Mouse (Mus musculus): ENCODE results near the gene Arhgef38.

Gene Arhgef38

GRCm38 (mm10) chr3:133234821-133235295, at the start of gene Arhgef38:
Gene Arhgef38, minus strand, starts transcription at chr3:133234949.
- DNase-seq (ENCODE audit: low read depth, low spot score): peak; percentile 39

GRCm38 (mm10) chr3:133271887-133272286, 37.1 kb upstream of the Arhgef38 start:
- peak; percentile 54 for DNase-seq (ENCODE audit: low read depth, low spot score)

DNA sequence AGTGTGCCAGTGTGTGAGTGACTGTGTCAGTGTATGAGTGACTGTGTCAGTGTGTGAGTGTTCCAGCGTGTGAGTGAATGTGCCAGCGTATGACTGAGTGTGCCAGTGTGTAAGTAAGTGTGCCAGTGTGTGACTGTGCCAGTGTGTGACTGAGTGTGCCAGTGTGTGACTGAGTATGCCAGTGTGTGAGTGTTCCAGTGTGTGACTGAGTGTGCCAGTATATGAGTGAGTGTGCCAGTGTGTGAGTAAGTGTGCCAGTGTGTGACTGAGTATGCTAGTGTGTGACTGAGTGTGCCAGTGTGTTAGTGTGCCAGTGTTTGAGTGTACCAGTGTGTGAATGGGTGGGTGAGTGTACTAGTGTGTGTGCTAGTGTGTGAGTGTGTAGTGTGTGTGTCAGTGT, 24.1 kb upstream of the Arhgef38 start:
- no peak for DNase-seq (ENCODE audit: low read depth, low spot score)

- DNase-seq (ENCODE audit: low read depth, low spot score): no peak
These were observed 21.1 kb upstream of the Arhgef38 start for GRCm38 (mm10) chr3:133255842-133256241.

- DNase-seq (ENCODE audit: low read depth, low spot score): no peak
These were observed 9.3 kb upstream of the Arhgef38 start for GRCm38 (mm10) chr3:133244027-133244426.

GRCm38 (mm10) chr3:133241916-133242315, 7.2 kb upstream of the Arhgef38 start:
- no peak for DNase-seq (ENCODE audit: low read depth, low spot score)

DNA sequence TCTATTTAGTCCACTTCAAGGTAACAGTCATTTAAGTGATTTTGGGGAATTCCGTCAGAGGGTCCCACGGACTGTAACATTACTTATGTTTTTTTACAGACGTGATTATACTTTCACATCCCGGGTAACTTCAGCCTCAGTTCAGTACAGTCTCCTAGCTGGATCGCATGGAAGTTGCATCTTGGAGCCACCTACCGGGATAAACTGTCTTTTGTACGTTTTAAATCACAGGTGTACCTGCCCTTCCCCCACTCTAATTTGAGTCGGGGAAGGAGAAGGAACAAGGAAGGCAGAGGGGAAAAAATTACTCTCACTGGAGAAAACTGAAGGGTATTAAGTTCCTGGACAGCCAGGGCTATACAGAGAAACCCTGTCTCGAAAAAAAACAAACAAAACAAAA, 756 bp downstream of the Arhgef38 start:
- DNase-seq (ENCODE audit: low read depth, low spot score): no peak

DNA sequence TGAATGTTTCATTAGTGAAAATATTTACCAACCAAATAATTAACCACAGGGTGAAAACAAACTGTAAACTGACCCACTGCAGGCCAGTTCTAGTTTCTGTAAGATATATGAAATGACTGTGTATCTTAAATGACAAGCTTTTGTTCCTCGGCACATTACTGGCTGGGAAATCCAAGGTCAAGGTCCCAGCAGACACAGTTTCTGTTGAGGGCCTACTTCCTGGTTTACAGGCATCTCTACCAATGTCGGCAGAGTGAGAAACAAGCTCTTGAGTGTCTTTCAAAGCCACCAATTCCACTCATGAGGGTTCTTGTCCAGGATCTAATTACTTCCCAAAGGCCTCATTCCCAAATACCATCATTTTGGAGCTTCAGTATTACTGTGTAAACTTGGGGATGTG, 4.3 kb downstream of the Arhgef38 start:
- no peak for DNase-seq (ENCODE audit: low read depth, low spot score)

DNA sequence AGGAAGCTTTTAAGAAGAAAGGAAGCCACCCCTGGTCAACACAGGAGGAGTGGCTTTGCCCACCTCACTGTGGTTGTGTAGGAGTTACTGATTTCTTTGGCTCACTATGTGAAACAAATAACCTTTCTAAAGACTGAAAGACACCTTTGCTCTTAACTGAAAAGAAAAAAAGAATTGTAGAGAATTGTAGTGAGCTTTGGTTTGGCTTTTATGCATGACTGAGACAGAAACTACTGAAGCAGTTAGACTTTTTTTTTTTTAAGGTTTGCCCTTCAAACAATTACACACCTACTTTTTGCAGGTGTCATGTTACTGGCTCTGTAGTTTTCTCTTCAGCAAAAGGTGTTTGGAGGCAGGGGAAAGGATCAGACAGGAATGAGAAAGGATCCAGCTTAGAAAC, 5.2 kb downstream of the Arhgef38 start:
- DNase-seq (ENCODE audit: low read depth, low spot score): peak; percentile 28

- DNase-seq (ENCODE audit: low read depth, low spot score): no peak
These were observed 7.3 kb downstream of the Arhgef38 start for GRCm38 (mm10) chr3:133227258-133228012.

- no peak for DNase-seq (ENCODE audit: low read depth, low spot score)
These were observed 16.2 kb downstream of the Arhgef38 start for GRCm38 (mm10) chr3:133218501-133218900.

- DNase-seq (ENCODE audit: low read depth, low spot score): no peak
These were observed 19.4 kb downstream of the Arhgef38 start for GRCm38 (mm10) chr3:133215198-133215819.

DNA sequence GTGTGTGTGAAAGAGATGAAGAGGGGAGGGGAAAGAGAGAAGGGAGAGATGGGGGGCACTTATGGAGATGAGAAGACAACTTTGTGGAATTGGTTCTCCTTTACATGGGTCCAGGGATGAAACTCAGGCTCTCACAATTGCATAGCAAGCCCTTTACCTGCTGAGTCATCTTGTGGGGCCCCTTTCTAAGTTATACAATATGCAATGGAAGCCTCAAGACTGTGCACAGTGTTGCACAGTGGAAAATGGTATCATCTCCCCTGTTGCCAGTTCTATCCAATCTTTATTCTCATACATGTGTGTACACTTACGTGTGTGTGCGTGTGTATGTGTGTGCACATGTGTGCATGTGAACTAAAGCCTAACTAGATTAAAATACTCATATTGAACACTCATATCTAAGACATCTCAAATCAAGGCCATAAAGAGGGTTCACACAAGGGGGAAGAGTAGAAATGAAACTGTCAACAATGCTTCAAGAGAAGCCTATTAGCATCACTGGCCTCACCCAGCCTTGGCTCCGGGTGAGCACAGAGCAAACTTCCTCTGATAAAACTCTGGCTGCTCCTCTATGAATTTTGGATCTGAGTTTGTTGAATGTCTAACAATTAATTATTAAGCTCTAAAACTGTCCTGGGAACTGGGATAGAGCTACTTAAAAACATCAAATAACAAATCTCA, 21.2 kb downstream of the Arhgef38 start:
- DNase-seq (ENCODE audit: low read depth, low spot score): no peak

GRCm38 (mm10) chr3:133211324-133211723, 23.4 kb downstream of the Arhgef38 start:
- no peak for DNase-seq (ENCODE audit: low read depth, low spot score)

DNA sequence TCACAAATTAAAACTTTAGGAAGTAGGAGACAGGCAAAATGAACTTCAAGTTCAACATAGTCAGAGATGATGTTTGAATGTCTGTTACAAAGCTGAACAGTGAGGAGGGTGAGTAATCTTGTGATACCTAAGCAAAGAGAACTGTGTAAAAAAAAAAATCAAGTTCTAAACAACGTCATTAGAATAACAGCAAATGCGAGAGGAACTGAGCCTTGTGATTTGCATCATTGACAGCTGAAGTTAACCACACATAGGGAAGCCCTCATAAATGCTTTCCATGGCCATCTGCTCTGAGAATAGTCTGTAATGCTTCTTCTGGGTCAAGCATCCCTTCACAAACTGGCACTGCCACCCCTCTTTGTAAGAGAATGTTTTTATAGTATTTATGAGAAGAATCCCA, 31.0 kb downstream of the Arhgef38 start:
- peak; percentile 13 for DNase-seq (ENCODE audit: low read depth, low spot score)

DNA sequence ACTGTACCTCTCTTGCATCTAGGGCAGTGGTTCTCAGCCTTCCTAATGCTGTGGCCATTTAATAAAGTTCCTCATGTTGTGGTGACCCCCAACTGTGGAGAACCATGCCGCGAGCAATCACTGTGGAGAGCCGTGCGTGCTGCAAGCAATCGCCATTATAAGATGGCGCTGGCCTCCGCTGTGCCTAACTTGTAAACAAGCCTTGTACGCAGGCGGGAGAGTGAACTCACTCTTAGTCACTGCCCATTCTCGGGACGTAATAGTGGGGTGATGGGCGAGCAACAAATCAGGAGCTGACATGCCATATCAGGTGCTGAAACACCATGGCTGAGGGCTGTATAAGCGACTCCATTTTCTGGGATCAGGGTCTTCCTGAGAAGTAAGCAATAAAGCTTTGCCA, 32.6 kb downstream of the Arhgef38 start:
- DNase-seq (ENCODE audit: low read depth, low spot score): no peak

DNA sequence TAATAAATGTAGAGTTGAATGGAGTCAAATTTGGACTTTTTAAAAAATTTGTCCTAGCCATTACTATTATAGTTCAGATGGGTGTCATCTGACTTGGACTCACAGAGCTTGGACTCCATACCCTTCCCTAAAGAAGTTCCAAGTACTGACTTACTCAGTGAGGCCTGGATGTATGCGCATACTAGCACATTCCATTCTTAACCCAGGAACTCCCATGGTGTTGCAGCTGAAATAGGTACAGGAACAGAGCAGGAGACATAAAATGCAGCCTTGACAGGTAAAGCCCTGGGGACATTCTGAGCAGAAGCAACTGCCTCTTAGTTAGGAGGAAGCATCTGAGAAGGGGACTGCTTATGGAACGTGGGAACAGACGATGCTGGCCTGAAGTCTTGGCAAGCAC, 45.8 kb downstream of the Arhgef38 start:
- DNase-seq (ENCODE audit: low read depth, low spot score): no peak

- DNase-seq (ENCODE audit: low read depth, low spot score): no peak
These were observed 47.2 kb downstream of the Arhgef38 start for GRCm38 (mm10) chr3:133187524-133187923.

GRCm38 (mm10) chr3:133176033-133176750, 58.6 kb downstream of the Arhgef38 start:
- no peak for DNase-seq (ENCODE audit: low read depth, low spot score)

DNA sequence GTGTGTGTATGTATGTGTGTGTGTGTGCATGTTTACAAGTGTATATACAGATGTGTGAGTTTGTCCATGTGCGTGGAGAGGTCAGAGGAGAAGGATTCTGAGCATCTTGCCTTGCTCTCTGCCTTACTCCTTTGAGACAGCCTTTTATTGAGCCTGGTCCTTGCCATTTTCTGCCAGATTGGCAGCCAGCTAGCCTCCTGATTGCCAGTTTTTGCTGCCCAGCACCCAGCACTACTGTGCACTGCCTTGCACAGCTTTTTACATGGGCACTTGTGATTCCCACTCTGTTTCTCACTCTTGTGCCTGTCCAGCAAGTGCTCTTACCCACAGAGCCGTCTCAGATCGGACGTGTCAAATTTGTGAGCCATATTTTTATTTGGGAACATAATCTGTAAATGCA, 62.5 kb downstream of the Arhgef38 start:
- DNase-seq (ENCODE audit: low read depth, low spot score): no peak

GRCm38 (mm10) chr3:133169737-133170136, 65.0 kb downstream of the Arhgef38 start:
- no peak for DNase-seq (ENCODE audit: low read depth, low spot score)

GRCm38 (mm10) chr3:133167550-133167949, 67.2 kb downstream of the Arhgef38 start:
- DNase-seq (ENCODE audit: low read depth, low spot score): no peak

Data from A20 (cell line).